Mouse (Mus musculus) lung, embryonic 16.5 days (tissue): ENCODE measurements around the gene Paqr5. TPM values are rescaled to one million over a fixed set of nuclear protein-coding genes. Genes with fewer than 3 reads are reported as not detected.

Experiments used
- ATAC-seq: fragments of 200-750 bp; cut with Nextera tagmentation; 2 replicates; pipeline ENCODE4 v1.8.0; 2017; ENCODE audit warnings: low read depth, mild to moderate bottlenecking, moderate library complexity
- H3K27ac ChIP-seq: fragments of 300-500 bp; sonication (generic); 2 replicates; pipeline ENCODE4 v1.5.1; 2014; ENCODE audit warnings: mild to moderate bottlenecking, control low read depth, low read length
- H3K27me3 ChIP-seq: fragments of 300-500 bp; sonication (generic); 2 replicates; pipeline ENCODE4 v1.6.1; 2014; ENCODE audit warnings: low read depth, low read length, mixed read lengths; ENCODE audit not compliant: control insufficient read depth, insufficient read depth
- H3K36me3 ChIP-seq: fragments of 300-500 bp; sonication (generic); 2 replicates; pipeline ENCODE4 v1.6.1; 2014; ENCODE audit warnings: low read length; ENCODE audit not compliant: control insufficient read depth, insufficient read depth
- H3K4me1 ChIP-seq: fragments of 300-500 bp; sonication (generic); replicated peaks from 2 replicates; pipeline ENCODE4 v1.6.1; 2014; ENCODE audit warnings: low read length, mixed read lengths; ENCODE audit not compliant: control insufficient read depth, insufficient read depth
- H3K4me2 ChIP-seq: fragments of 300-500 bp; sonication (generic); 2 replicates; pipeline ENCODE4 v1.6.1; 2014; ENCODE audit warnings: low read depth, low read length, control low read depth
- H3K4me3 ChIP-seq: fragments of 300-500 bp; sonication (generic); 2 replicates; pipeline ENCODE4 v1.5.1; 2014; ENCODE audit warnings: mild to moderate bottlenecking, low read length, control low read depth
- H3K9ac ChIP-seq: fragments of 300-500 bp; sonication (generic); 2 replicates; pipeline ENCODE4 v1.6.1; 2014; ENCODE audit warnings: low read length, control low read depth
- H3K9me3 ChIP-seq: fragments of 300-500 bp; sonication (generic); 2 replicates; pipeline ENCODE4 v1.6.1; 2016; ENCODE audit warnings: low read length; ENCODE audit not compliant: control insufficient read depth
- WGBS: fragments of 180-500 bp; shearing (Covaris S2); extraction: QIAGEN DNeasy Blood & Tissue Kit; methylation state at CpG from one replicate; pipeline ENCODE4 v1.1.7; 2014; 5-methylcytosine and 5-hydroxymethylcytosine counted together
- polyA plus RNA-seq: library from polyadenylated mRNA; unstranded; fragments of >200 nt; fragmentation: Nextera tagmentation; extraction: Ambion mirVana; gene quantifications from 2 replicates; pipeline ENCODE4 v1.2.1, GENCODE M21; 2015

Gene Paqr5
- polyA plus RNA-seq, 1 experiment from 2014 or later, result 5.1 TPM

GRCm38 (mm10) chr9:62040008-62040608, 13.5 kb upstream of the Paqr5 start:
- peak; percentile 85 for ATAC-seq
- Histone ChIP-seq H3K4me1 (no peaks in the 10 kb centered on the region), H3K27me3 (no peaks in the 10 kb centered on the region), H3K36me3 (no peaks in the 10 kb centered on the region), H3K4me2 (peak overlapping the region; percentile 30), H3K9ac (no peak overlapping the region), H3K4me3 (no peak overlapping the region), H3K27ac (no peak overlapping the region), H3K9me3 (no peaks in the 10 kb centered on the region)
- WGBS, result 6% methylated on average over 20 of the region's 20 CpGs

- ATAC-seq, result no peak
- Histone ChIP-seq H3K4me2 (no peak overlapping the region), H3K4me3 (no peak overlapping the region), H3K27me3 (no peaks in the 10 kb centered on the region), H3K36me3 (no peaks in the 10 kb centered on the region), H3K9ac (no peak overlapping the region), H3K4me1 (no peaks in the 10 kb centered on the region), H3K9me3 (no peaks in the 10 kb centered on the region), H3K27ac (no peak overlapping the region)
- 88% methylated on average over 1 of the region's 1 CpGs for WGBS
Observed at GRCm38 (mm10) chr9:62035806-62036205, 9.2 kb upstream of the Paqr5 start.

- Histone ChIP-seq H3K4me2 (no peak overlapping the region), H3K36me3 (no peaks in the 10 kb centered on the region), H3K9ac (no peak overlapping the region), H3K9me3 (no peaks in the 10 kb centered on the region), H3K4me3 (no peak overlapping the region), H3K27me3 (no peaks in the 10 kb centered on the region), H3K4me1 (no peaks in the 10 kb centered on the region), H3K27ac (no peak overlapping the region)
- ATAC-seq, result no peak
- 91% methylated on average over 3 of the region's 3 CpGs for WGBS
Observed at GRCm38 (mm10) chr9:62032206-62032605, 5.5 kb upstream of the Paqr5 start.

- H3K27ac ChIP-seq, result no peak overlapping the region
- no peak overlapping the region for H3K9ac ChIP-seq
- ATAC-seq, result no peak
- H3K27me3 ChIP-seq, result peaks cover 3% of the 10 kb centered on the region; the same call in 1 of the 2 replicates
- H3K4me3 ChIP-seq, result no peak overlapping the region
- H3K4me1 ChIP-seq, result 0 out of 2 replicates have a peak, but pooled peaks cover 2% of the 10 kb centered on the region
- no peaks in the 10 kb centered on the region for H3K36me3 ChIP-seq
- WGBS, result 36% methylated on average over 3 of the region's 3 CpGs
- H3K4me2 ChIP-seq, result no peak overlapping the region
- no peaks in the 10 kb centered on the region for H3K9me3 ChIP-seq
Observed at GRCm38 (mm10) chr9:62028072-62028471, 1.4 kb upstream of the Paqr5 start.

GRCm38 (mm10) chr9:62025056-62025455, 1.6 kb downstream of the Paqr5 start:
- 0 out of 2 replicates have a peak, but pooled peaks cover 2% of the 10 kb centered on the region for H3K4me1 ChIP-seq
- H3K27me3 ChIP-seq, result peaks cover 3% of the 10 kb centered on the region; the same call in 1 of the 2 replicates
- no peak overlapping the region for H3K4me3 ChIP-seq
- no peak for ATAC-seq
- H3K36me3 ChIP-seq, result no peaks in the 10 kb centered on the region
- H3K9ac ChIP-seq, result no peak overlapping the region
- H3K4me2 ChIP-seq, result no peak overlapping the region
- no peaks in the 10 kb centered on the region for H3K9me3 ChIP-seq
- no peak overlapping the region for H3K27ac ChIP-seq
- 48% methylated on average over 5 of the region's 5 CpGs for WGBS

- Histone ChIP-seq H3K27me3 (peaks cover 3% of the 10 kb centered on the region; the same call in 1 of the 2 replicates), H3K36me3 (no peaks in the 10 kb centered on the region), H3K9ac (no peak overlapping the region), H3K4me2 (no peak overlapping the region), H3K9me3 (no peaks in the 10 kb centered on the region), H3K4me3 (no peak overlapping the region), H3K27ac (no peak overlapping the region), H3K4me1 (0 out of 2 replicates have a peak, but pooled peaks cover 2% of the 10 kb centered on the region)
- ATAC-seq, result no peak
- WGBS, result 43% methylated on average over 4 of the region's 4 CpGs
Observed at GRCm38 (mm10) chr9:62023879-62024278, 2.8 kb downstream of the Paqr5 start.

- H3K4me3 ChIP-seq, result no peak overlapping the region
- no peaks in the 10 kb centered on the region for H3K9me3 ChIP-seq
- whole genome bisulfite sequencing, result 64% methylated on average over 6 of the region's 6 CpGs
- no peak overlapping the region for H3K4me2 ChIP-seq
- H3K27me3 ChIP-seq, result peaks cover 3% of the 10 kb centered on the region; the same call in 1 of the 2 replicates
- no peak overlapping the region for H3K9ac ChIP-seq
- no peak overlapping the region for H3K27ac ChIP-seq
- ATAC-seq, result no peak
- no peaks in the 10 kb centered on the region for H3K36me3 ChIP-seq
- H3K4me1 ChIP-seq, result 0 out of 2 replicates have a peak, but pooled peaks cover 2% of the 10 kb centered on the region
Observed at GRCm38 (mm10) chr9:62022961-62023680, 3.5 kb downstream of the Paqr5 start.

GRCm38 (mm10) chr9:62021583-62022120, 5.0 kb downstream of the Paqr5 start:
- peaks cover 3% of the 10 kb centered on the region; the same call in 1 of the 2 replicates for H3K27me3 ChIP-seq
- ATAC-seq, result no peak

GRCm38 (mm10) chr9:62020259-62020658, 6.4 kb downstream of the Paqr5 start:
- ATAC-seq, result no peak
- H3K9ac ChIP-seq, result no peak overlapping the region
- H3K4me3 ChIP-seq, result no peak overlapping the region
- H3K4me1 ChIP-seq, result 0 out of 2 replicates have a peak, but pooled peaks cover 2% of the 10 kb centered on the region
- H3K4me2 ChIP-seq, result no peak overlapping the region
- WGBS, result 80% methylated on average over 7 of the region's 7 CpGs
- no peaks in the 10 kb centered on the region for H3K36me3 ChIP-seq
- H3K9me3 ChIP-seq, result no peaks in the 10 kb centered on the region
- no peak overlapping the region for H3K27ac ChIP-seq
- no peaks in the 10 kb centered on the region for H3K27me3 ChIP-seq

More at GRCm38 (mm10) chr9:62021583-62022120, 5.0 kb downstream of the Paqr5 start:
- Histone ChIP-seq H3K4me3 (no peak overlapping the region), H3K4me2 (no peak overlapping the region), H3K36me3 (no peaks in the 10 kb centered on the region), H3K27ac (no peak overlapping the region), H3K9me3 (no peaks in the 10 kb centered on the region), H3K9ac (no peak overlapping the region), H3K4me1 (0 out of 2 replicates have a peak, but pooled peaks cover 2% of the 10 kb centered on the region)
- 49% methylated on average over 7 of the region's 7 CpGs for WGBS
